Mouse (Mus musculus) granulocyte monocyte progenitor cell, adult 5-6 weeks (primary cell): ENCODE data around the gene Timm17a. TPM values are rescaled to one million over a fixed set of nuclear protein-coding genes. Genes with fewer than 3 reads are reported as not detected.

Experiments used
- ATAC-seq: replicated peaks from 2 replicates; pipeline ENCODE4 v1.8.0; 2016; ENCODE audit warnings: mild to moderate bottlenecking, moderate TSS enrichment, inconsistent platforms; ENCODE audit not compliant: poor library complexity, severe bottlenecking
- total RNA-seq, 2 experiments: library from RNA; stranded (forward) in 1 of 2; stranded (reverse) in 1 of 2; fragments of 200-712, 200-1000 nt in 1 of 2; fragments of >200 nt in 1 of 2; fragmentation: Nextera tagmentation in 1 of 2; gene quantifications; 2 replicates each; pipeline ENCODE4 v1.2.3; 2014 to 2017

The Timm17a gene
- total RNA-seq, 2 experiments from 2014 or later, result 40.4 to 66.7 TPM

DNA sequence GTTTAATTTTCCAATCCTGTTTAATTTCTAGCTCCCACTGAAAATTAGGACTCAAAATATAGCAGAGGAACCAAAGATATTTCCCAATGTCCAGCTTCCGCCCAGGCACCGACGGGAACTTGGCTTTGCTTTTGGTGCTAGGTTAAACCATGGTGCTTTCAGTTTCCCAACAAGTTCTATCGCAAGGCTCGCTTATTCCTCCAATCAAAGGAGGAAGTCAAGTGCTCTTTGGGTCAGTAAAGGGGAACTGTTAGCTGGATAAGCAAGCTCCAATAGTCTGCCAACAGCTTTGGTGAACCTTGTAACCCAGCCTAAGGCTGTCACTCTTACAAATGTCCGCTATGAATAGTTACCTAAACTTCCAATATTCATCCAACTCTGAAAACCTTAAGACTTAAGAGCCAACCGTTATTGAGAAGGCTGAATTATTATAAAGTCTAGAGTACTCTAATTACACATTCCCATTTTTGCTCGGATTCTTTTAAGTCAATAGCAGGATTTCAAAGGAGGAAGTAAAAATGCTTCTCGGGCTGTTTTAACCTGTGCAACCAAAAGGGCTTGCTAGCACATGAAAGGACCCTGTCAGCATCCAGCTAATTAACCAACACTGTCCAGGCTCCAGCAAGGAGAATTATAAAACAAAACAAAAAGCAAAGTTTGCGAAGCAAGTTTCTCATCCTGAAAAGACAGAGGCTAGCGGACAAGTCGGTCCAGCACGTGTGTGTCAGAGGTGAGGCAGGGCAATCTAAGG is 30.9 kb downstream of the Timm17a start:
- peak; percentile 85 for ATAC-seq

DNA sequence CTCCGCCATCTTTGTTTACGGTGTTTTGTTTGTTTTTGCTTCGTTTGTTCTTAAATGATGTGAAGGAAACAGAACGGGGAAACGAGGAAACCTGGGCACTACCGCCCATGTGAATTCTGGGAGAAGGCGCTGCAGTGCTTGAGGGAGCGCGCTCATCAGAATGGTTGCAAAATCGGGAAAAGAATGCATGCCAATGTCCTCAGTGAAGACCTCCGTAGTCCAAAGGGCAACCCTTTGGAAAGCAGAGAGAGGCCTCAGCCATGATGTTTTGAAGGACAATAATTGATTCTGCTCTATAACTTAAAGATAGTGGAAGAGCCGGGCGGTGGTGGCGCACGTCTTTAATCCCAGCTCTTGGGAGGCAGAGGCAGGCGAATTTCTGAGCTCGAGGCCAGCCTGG is 31.7 kb downstream of the Timm17a start:
- ATAC-seq, result no peak

DNA sequence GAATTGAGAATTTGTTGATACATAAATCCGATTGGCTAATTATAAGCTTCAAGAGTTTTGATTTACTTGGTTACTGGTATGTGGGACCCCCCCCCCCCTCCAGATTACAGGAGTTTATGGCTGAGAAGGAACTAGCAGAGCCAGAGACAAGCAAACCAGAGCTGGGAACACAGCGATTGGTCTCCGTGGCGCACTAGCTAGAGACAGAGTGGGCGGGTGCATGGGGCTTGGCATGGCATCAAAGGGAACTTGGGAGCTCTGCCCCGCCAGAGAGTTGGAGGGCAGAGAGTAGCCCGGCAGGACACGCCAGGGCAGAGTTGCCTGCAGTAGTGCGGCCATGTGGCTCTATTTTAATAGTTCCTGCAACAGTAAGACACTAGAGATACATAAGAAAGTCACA is 32.9 kb downstream of the Timm17a start:
- ATAC-seq, result peak; percentile 38

DNA sequence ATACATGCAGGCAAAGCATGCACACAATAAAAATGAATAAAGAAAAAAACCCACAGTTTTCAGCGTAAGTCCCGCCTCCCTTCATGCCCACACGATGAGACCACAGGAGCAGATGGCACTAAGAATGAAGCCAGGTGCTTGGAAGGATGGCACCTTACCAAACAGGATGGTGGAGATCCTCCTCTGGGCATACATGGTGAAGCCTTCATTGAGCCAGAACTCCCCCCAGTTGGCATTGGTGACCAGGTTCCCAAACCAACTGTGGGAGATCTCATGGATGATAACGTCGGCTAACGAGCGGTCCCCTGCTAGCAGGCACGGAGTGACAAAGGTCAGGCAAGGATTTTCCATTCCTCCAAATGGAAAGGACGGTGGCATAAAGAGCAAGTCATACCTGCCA is 42.2 kb downstream of the Timm17a start:
- ATAC-seq, result no peak

DNA sequence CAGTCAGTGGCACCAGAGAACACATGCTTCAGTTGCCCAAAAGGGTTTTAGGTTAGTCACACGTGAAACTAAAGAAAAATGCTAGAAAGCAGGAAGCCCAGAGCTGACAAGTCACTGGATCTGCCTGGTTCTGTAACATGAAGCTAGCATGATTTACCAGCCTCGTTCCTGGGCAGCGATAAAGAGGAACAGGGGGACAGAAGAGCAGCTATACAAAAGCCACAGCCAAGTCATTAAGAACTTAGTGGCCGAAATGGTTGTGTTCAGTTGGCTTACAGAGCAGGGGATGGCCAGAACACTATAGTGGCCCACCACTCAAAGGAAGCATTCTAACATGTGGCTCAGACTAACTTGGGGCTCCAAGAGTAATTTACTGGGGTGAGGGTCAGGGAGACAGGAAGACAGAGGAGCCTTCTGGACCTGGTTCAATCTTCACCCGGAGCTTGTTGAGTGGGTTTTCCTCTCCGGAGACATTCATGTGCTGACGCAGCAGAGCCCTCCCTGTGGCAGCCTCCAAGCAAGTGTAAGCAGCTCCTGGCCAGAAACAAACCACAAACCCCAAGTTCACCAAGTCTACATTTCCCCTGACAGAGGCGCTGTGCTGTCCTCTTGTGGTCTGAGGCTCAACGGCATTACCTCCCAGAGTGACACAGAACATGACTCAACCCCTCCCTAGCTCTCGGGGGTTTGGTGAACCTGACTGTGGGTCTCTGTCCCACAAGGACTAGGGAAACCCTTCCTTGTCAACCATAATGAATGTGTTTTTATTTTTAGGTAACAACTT is 45.7 kb downstream of the Timm17a start:
- peak; percentile 92 for ATAC-seq

DNA sequence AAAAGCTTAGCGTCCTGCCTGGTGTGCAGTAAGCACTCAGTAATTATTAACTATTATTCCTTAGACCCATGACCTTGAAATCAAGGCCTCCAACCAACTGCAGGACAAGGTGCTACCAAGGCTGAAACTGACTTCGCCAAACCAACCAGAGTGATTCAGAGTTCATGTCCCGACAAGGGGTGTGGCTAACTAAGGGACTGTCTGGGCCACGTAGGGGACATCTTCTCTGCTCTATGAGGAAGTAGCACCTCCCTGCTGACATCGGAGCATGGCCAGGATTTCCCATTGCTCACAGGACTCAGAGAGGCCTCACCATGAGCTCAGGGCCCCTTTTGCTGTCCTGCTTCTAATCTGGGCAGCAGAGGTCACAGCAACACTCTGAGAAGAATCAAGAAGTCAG is 47.7 kb downstream of the Timm17a start:
- ATAC-seq, result peak; percentile 65

DNA sequence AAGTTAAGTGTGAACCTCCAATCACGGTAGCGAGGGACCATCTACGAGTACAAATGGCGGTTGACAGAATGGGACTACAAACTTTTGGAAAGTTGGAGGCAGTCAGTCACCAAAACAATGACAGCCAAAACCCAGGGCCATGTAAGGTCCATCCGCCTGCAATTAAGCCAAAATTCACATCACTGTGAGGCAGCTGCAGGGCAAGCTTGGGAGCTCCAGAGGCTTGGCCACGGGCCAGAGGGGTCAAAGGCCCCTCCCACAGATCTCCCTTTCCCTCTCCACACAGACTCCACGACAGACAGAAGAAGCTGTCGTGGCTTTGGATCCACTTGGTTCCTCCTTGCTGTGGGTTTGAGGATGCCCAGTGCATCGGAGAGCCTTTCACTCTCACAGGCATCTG is 50.3 kb downstream of the Timm17a start:
- ATAC-seq, result no peak

DNA sequence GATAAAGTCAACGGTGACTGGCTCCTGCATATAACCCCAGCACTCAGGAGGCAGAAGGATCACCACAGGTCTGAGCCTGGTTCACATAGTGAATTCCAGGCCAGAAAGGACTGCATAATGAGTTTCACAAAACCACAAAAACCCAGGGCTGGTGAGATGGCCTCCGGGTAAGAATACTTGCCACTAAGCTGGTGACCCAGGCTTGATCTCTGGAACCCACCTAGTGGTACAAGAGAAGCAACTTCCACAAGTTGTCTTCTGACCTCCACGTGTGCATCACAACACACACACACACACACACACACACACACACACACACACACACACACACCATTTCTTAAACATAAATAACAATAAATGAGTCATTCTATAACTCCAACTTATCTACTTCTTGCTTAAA is 51.2 kb downstream of the Timm17a start:
- no peak for ATAC-seq

DNA sequence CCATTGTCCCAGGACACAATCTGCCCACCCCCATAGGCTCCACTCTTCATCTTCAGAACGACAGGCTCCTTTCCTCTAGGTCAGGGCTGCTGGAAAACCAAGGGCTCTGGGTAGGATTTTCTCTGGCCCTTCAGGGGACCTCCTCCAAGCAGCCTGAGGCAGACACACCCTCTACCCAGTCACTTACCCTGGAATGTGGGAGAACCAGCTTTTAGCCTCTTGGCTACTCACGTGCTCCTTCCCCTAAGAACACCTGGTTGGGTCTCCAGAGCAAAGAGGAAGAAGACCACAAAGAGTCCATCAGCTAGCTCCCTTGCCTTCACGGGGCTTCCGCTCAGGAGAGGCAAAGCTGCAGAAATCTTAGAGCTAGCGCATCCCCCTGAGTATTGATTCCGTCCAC is 52.6 kb downstream of the Timm17a start:
- ATAC-seq, result no peak

DNA sequence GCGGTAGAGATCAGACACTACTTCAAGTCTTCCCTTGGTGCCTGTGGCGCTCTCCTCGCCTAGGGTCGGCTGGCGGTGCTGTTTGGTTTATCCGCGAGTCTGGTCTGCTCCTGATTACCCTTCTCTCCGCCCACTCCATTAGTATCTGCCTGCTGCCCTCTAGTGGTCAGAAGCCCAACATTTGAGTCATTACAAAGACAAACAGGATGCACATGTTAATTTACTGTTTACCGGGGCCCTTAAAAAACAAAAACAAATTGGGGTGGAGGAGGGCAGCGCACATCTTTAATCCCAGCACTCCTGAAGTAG is 54.5 kb downstream of the Timm17a start:
- peak; percentile 91 for ATAC-seq

DNA sequence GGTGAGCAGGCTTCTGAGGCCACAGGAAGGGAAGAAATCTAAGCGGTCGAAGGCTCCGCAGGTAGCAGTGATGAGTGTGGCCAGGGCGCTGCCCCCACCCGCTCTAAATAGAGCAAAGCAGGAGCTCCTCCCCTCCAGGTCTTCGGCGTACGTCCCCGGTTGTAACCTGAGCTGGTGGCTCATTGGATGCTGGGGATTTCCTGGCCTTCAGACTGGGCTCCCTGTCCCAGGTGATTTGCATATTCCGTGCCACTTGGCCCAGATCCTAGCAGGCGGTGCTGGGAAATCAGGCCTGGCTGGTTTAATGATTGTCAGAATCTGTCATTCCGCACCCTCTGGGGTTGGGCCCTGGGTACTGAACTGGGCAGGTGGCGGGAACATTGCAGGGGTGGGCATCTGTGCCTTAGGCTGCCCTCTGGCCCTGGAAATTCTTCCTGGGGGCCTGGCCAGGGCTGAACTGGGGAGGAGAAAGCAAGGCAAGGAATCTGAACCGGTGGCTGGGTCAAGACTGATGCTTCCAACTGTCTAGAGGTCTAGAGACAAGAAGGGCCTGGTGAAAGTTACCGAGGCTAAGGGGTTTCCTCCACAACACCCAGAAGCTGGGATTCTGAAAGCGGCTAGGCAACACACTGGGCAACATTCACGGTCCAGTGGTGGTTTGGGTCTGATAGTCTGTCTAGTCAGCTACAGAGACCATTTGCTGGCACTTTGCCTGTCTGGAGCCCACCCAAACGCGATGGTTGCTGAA is 55.0 kb downstream of the Timm17a start, which contains the start of gene Elf3:
TSS of gene Elf3 (minus strand) at position 189 of the 748 bp plus-strand sequence.
- no peak for ATAC-seq

DNA sequence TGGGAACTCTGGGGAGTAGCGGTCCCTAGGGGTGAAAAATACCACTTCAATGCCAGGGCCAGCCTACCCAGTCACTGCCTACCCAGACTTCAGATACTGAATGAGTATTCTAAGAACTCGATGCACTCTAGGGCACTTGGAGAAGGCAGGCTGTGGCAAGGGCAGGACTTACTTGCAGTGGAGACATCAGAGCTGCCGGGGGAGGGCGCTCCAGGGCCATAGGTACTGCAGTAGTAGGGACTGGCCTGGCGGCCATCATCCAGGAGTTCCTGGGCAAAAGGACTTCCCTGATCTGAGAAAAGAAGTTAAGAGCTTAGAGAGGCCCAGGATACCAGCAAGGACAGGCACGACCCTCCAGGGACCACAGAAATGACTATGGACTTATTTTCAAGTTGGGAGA is 57.3 kb downstream of the Timm17a start:
- no peak for ATAC-seq

DNA sequence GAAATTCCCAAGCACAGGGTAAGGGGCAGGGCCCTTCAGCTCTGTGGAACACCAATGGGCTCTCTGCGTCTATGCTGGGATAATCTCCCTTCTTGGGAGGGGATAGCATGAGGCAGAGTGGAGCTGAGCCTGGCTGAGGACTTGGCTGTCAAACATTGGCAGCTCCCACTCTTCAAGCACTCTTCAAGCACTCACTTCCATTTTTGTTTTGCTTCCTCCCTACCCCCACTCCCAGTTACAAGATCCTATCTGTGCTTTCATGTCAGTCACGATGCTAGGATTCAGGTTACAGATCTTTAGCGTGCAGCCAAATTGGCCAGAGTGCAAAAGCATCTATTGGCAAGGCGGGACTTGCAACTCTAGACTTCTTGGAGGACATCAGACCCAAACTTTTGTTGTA is 60.7 kb downstream of the Timm17a start:
- ATAC-seq, result no peak

DNA sequence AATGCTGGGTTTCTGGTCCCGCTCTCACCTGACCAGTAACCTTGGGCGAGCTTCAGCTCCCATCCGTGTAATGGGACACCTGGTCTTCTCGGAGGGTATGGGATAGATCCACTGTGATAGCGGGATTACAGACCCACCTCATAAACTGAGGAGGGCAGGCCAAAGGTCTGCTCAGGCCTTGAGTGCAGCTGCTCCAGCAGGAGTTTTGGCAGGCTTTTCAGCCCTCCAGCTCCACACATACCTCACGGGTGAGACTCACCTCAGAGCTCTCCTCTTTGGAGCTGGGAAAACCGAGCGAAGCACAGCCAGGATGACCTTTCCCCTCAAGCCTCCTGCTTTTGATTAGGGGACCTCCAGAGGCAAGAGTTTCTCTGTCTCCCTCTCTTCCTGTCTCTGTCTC is 62.2 kb downstream of the Timm17a start:
- ATAC-seq, result no peak

DNA sequence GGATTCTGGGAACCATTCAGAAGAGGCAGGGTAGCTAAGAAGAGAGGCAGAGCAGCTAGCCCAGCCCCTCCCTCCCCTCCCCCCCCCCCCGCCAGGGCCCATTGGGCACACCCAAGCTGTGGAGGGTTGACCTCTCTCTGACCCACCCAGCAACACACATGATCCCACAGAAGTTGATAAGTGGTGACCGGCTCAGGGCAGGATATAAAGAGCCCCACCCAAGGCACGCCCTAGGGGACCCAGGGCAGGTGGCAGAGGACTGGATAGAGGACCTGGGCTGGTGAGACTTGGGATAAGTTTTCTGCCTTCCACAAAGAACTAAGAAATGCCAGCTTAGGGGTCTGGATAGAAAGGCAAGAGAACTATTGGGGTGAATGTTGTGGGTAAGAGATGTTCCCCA is 62.9 kb downstream of the Timm17a start:
- no peak for ATAC-seq

DNA sequence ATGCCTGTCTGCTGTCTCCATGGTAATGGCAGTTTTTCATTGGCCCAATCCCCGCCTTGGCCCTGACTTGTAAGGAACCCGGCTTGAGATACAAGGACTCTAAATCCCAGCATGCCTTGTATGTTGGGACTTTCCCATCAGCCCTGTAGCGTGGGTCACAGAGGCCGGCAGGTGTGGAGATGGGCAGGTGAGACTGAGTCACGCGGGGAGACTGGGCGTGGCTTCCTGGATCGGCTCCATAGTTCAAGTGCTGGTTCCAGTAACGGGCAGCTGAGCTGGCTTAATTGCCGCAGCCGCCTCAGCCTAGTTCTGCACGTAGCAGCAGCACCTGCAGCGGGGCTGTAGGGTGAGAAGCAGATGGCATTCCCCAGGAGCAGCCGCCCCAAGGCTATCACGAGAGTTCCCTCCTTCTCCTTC is 65.1 kb downstream of the Timm17a start:
- no peak for ATAC-seq

Other genes with a start within 250 kb of the Timm17a start
- gene Lgr6, start 208.5 kb downstream of the Timm17a start, total RNA-seq (2014; fragmentation: Nextera tagmentation), result not detected in 2 replicates
- gene Lgr6, start 208.5 kb downstream of the Timm17a start, total RNA-seq (2017), result 0.04 TPM in 1 of 2 replicates, not detected in the other
- gene Ptpn7, start 181.1 kb downstream of the Timm17a start, total RNA-seq (2014; fragmentation: Nextera tagmentation), result 133 and 146 TPM in 2 replicates
- 101 and 112 TPM in 2 replicates for gene Ptpn7, start 181.1 kb downstream of the Timm17a start, total RNA-seq (2017)
- 35.6 and 48.5 TPM in 2 replicates for gene Arl8a, start 167.0 kb downstream of the Timm17a start, total RNA-seq (2014; fragmentation: Nextera tagmentation)
- gene Arl8a, start 167.0 kb downstream of the Timm17a start, total RNA-seq (2017), result 18.3 and 20.3 TPM in 2 replicates
- not detected in 2 replicates for gene Gpr37l1, start 146.1 kb downstream of the Timm17a start, total RNA-seq (2014; fragmentation: Nextera tagmentation)
- not detected in 2 replicates for gene Gpr37l1, start 146.1 kb downstream of the Timm17a start, total RNA-seq (2017)
- not detected in 2 replicates for gene Elf3, start 55.2 kb downstream of the Timm17a start, total RNA-seq (2014; fragmentation: Nextera tagmentation)
- gene Elf3, start 55.2 kb downstream of the Timm17a start, total RNA-seq (2017), result not detected in 2 replicates
- 118 and 165 TPM in 2 replicates for gene Rnpep, start 29.7 kb downstream of the Timm17a start, total RNA-seq (2014; fragmentation: Nextera tagmentation)
- 82.9 and 91.2 TPM in 2 replicates for gene Rnpep, start 29.7 kb downstream of the Timm17a start, total RNA-seq (2017)
- gene Lmod1, start 11.0 kb upstream of the Timm17a start, total RNA-seq (2014; fragmentation: Nextera tagmentation), result not detected in 2 replicates
- not detected in 2 replicates for gene Lmod1, start 11.0 kb upstream of the Timm17a start, total RNA-seq (2017)
- gene Shisa4, start 61.5 kb upstream of the Timm17a start, total RNA-seq (2014; fragmentation: Nextera tagmentation), result not detected in 2 replicates
- not detected in 2 replicates for gene Shisa4, start 61.5 kb upstream of the Timm17a start, total RNA-seq (2017)
- gene Ipo9, start 116.7 kb upstream of the Timm17a start, total RNA-seq (2014; fragmentation: Nextera tagmentation), result 64.4 and 81.0 TPM in 2 replicates
- 33.9 and 36.7 TPM in 2 replicates for gene Ipo9, start 116.7 kb upstream of the Timm17a start, total RNA-seq (2017)